Mouse (Mus musculus): ENCODE results near the gene Selenow.

Selenow gene

DNA sequence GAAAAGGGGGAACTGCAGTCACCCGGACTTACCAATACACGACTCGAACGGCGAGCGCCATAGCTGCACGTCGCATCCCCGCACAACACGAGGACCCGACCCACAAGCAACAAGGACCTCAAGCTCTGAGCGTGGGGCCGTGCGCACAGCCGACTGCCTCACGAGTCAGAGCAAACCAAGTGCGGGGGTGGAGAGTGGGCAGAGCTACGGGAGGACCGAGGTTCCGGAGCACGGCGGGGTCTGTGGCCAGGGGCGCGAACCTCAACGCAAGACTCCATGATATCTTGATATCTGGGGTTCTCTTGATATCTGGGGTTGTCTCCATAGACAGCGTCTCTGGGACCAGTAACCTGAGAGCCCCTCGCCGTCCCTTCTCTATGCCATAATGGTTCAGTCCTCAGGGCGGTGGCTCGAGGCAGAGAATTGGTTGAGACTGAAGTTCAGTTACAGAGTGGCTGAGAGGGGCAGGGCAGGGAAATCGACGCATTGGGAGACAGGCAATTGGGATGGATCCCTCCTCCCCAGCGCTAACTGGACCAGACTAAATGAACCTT is at the start of gene Selenow:
Gene Selenow, minus strand, starts transcription at position 183 of the 554 bp plus-strand sequence.
- peak; percentile 99 for DNase-seq

DNA sequence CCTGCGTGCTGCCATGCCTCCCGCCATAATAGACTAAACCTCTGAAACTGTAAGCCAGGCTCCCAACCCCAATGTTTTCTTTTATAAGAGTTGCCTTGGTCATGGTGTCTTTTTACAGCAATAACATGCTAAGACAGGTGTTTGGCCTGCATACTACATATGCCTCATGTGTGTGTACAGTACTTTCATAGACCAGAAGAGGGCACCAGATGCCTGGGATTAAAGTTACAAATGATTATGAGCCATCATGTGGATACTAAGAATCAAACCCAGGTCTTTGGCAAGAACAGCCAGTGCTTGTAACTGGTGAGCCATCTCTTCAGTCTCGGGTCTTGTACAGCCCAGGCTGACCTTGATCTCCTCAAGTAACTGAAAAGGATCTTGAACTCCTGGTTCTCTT is 47.5 kb upstream of the Selenow start:
- DNase-seq = no peak

DNA sequence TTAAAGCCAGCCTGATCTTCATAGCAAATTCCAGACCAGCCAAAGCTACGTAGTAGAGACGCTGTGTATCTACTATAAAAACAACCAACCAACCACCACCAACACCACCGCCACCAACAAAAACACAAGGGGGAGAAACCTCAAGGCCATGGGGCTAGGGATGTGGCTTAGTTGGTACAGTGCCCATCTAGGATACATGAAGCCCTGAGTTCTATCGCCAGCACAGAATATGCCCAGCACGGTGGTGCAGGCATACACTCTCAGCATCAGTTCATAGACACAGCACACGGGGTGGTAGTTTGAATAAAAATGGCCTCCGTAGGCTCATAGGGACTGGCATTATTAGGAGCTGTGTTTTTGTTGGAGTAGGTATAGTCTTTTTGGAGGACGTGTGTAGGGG is 46.1 kb upstream of the Selenow start:
- DNase-seq = peak; percentile 90

DNA sequence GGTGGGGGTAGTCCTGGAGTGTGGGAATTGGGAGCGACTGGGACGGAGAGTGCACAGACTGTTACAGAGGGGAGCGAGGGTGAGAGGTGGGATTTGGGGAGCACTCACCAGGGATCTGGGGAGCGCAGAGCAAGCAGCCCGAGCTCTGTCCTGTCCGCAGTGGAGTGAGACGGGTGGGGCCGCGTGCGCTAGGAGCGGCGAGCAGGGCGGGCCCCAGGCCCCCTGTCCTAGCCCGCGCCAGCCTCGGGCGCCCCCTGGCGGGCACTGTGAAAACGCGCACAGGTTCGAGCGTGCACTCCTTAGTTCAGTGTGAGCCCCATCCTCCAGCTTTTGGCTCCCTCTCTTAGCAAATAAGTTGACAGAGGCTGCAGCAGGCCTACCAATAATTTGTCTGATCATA is 45.1 kb upstream of the Selenow start, which contains the start of gene Ehd2:
Gene Ehd2, minus strand, starts transcription at position 256 of the 400 bp plus-strand sequence.
- DNase-seq = peak; percentile 99

GRCm38 (mm10) chr7:15966489-15966888 is 44.3 kb upstream of the Selenow start:
- peak; percentile 94 for DNase-seq

DNA sequence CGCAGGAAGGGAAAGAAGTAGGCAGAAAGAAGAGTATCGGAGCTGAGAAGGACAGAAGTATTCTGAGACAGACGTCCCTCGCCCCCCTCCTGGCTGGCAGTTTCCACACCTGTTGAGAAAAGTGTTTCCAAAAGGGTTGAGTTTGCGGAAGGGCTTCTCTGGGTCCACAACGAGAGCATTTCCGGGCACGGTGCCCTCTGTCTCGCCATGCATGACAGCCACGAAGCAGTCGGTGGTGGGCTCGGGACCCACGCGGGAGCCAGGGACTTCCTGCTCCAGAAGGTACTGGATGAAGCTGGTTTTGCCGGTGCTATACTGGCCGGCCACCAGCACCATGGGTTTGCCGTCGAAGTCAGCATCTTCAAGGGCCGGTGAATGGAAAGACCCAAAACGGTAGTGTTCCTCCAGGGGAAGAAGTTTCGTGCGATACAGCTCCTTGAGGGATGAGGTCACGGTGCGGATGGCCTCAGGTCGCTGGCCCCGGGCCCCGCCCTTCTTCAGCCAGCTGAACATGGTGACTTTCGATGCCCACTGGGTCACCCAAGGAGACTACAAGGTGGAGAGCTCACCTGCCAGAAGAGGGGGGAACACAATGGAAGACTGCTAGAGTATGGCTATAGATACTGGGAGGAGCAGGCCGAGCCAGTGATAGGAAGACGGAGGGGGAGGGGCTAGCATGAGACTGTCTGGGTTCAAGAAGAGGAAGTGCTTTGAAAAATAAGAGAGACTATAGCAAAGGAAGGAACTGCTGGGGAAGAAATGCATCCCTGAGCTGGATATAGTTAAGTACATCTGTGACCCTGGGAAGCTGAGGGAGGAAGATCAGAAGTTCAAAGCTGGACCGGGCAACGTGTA is 41.8 kb upstream of the Selenow start:
- DNase-seq = peak; percentile 96

GRCm38 (mm10) chr7:15962311-15963288 is 40.4 kb upstream of the Selenow start:
- DNase-seq = peak; percentile 100

- peak; percentile 95 for DNase-seq
Observed at GRCm38 (mm10) chr7:15961798-15962197, 39.6 kb upstream of the Selenow start.

DNA sequence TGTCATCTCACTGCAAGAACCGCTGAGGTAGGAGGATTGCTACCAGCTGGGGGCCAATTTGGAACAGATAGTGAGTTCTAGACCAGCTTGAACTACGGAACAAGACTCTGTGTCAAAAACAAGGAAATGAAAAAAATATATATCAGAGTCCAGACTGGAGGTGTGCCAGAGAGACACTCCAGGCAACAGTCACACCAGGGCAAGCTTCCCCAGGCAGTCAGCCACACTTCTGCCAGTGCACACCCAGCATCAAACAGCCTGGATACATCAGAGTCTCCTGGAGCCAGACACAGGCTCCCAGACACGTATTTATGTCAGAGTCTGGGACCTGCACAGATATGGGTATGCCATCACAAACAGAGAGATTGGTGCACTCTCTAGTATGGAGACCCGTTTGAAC is 39.0 kb upstream of the Selenow start:
- DNase-seq = no peak

- DNase-seq = peak; percentile 98
Observed at GRCm38 (mm10) chr7:15960691-15961090, 38.5 kb upstream of the Selenow start.

GRCm38 (mm10) chr7:15956143-15956542 is 33.9 kb upstream of the Selenow start:
- no peak for DNase-seq

GRCm38 (mm10) chr7:15955509-15955908 is 33.3 kb upstream of the Selenow start:
- DNase-seq = peak; percentile 97

DNA sequence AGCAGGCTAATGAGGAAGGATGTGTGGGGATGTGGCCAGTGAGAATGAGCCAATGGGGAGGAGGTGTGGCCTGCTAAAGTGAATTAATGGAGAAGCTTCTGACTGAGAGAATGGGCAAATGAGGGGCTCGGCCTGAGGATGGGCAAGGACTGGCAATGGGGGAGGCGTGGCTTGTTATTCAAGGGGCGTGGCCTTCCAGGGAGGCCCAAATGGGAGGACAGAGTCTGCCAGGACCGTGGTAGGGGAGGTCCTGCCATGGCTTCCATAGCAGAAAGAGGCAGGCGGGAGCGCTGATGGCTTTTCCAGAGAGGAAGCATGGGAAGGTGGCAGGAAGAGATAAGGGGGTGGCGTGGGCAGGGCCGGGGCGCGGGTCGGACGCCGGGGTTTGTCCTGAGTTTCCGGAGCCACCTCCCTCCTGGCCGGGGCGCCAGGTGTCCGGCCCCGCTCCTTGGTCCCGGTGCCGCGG is 32.8 kb upstream of the Selenow start:
- peak; percentile 100 for DNase-seq

DNA sequence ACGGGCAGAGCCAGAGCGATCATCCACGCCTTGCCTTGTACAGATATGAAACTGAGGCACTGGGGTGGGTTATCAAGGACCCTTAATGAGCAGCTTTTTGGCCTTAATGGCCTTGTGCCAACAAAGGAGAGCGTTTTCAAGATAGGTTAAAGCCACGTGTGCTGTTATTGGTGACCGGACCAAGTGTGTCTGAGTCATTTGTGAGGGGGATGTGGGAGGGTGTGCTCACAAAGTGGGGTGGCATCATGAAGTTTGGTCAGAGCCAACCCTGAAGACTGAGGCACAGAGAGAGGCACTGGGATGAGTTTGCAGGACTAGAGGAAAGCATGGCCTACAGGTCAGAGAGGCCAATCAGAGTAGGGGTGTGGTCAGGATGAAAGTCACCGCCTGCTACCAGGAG is 32.2 kb upstream of the Selenow start:
- no peak for DNase-seq

GRCm38 (mm10) chr7:15953307-15954074 is 31.3 kb upstream of the Selenow start:
- peak; percentile 94 for DNase-seq

DNA sequence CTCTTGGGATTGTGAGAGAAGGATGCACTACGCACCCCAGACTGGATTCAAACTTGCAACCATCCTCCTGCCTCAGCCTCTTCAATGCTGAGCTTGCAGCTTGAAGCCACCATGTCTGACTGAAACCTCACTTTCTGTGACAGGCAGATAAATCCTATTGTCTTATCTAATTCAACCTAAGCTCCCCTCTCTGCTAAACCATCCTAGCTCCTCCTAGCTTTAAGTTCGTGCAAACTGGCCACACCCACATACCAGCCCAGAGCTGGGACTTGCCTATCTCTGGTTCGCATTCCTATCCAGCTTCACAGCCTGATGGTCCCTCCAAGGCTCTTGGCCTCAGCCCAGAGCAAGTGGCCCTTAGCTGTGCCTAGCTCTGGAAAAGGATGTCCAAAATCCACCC is 30.2 kb upstream of the Selenow start:
- DNase-seq = no peak

DNA sequence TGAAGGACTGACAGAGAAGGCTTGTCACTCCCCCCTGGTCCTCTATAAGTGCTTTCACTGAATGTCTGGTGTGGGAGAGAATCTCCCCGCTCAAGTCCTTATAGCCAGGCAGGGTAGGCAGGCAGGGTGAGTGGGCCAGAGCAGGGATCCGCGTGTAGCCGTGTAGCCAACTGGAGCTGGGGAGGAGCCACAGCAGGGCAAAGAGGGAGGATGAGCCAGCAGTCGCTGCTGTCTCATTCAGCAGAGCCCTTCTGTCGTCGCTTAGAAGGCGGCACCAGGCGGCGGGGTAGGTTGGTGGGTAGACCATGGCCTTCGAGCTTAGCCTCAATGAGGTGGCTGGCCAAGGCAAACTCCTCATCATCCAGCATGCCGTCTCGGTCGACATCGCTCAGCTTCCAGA is 27.8 kb upstream of the Selenow start:
- DNase-seq = peak; percentile 92

- peak; percentile 92 for DNase-seq
Observed at GRCm38 (mm10) chr7:15949216-15949790, 27.1 kb upstream of the Selenow start.

GRCm38 (mm10) chr7:15948381-15948941 is 26.3 kb upstream of the Selenow start:
- DNase-seq = peak; percentile 100

DNA sequence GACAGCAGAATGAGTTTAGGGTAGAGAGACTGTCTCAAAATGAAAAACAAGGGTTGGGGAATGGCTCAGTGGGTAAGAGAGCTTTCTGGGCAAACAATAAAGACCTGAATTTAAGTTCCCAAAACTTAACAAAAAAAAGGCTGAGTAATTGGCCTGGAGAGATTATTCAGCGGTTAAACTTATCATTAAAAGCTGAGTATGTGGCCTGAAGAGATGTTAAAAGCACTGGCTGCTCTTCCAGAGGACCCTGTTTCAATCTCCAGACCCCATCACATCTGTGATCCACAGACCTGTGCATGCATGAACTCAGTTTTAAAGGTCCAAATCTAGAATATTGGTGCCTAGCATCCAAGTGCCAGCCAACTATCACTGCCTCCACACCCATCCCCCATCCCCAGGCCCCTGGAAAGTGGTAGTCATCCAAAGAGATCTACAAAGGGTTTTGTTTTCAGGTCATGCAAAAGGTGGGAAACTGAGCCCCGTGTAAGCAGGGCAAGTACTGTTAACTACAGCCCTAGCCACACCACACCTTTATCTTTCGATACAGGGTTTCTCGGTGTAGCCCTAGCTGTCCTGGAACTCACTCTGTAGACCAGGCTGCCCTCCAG is 25.6 kb upstream of the Selenow start:
- DNase-seq = peak; percentile 93
